Mouse (Mus musculus) kidney, adult 2 months (tissue): ENCODE data around the gene Atp6ap1.

Source experiments
- CTCF ChIP-seq: fragments of 200-500 bp; conservative IDR thresholded peaks from 2 replicates; pipeline ENCODE4 v1.5.1; 2011; ENCODE audit warnings: low read depth, mild to moderate bottlenecking, control low read depth, low read length, moderate library complexity, mixed read lengths; ENCODE audit not compliant: insufficient read depth, insufficient read length
- POLR2A ChIP-seq: fragments of 200-500 bp; IDR thresholded peaks from one replicate; pipeline ENCODE4 v1.6.1; 2011; ENCODE audit warnings: low read depth, low read length, control low read depth

DNA sequence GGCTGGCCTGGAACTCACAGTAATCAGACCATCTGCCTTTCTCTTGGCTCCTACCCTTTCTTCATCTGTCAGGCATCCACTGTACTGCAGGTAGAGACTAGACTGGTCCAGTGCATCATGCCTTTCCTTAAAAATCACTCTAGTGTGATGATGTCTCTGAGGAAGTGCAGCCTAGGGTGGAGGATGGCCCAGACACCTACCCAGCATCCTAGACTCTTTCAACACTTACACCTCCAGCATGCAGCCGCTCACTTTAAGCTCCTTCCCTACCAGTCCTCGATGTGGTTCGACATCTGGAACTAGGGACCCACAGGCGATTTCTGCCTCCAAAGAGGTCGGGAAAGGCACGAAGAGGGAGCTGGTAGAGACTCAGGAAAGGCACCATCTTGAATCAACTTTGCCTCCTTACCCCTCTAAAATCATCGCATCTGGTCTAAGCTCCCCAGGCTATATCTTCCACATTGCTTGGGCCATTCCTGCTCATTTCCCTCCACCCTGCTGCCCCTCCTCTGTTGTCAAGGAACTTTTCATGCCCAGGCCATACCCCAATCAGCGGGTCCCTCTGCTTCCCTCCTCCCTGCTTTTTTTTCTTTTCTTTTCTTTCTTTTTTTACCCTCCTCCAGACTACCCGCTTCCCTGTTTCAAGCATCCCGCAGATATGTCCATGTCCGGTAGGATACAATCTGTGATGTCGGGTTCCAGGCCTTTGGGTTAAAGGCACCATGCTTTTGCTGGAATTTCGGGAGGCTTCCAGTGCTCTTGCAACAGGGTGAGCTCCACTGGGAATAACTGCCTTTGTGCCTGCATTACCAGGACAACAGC lies 56.0 kb downstream of the Atp6ap1 start:
- TF ChIP-seq POLR2A (no peak), CTCF (no peak)
